Mouse (Mus musculus): ENCODE data around the gene Zfp697. TPM values are rescaled to one million over a fixed set of nuclear protein-coding genes. Genes with fewer than 3 reads are reported as not detected.

Zfp697 gene
- 1 to 10 TPM; 3.8 to 5.9 TPM for total RNA-seq (2021)
- long read RNA-seq, experiment 1, partial matches to known transcripts = 0 of 2 reads
- long read RNA-seq, experiment 1, other reads (novel, unspliced or antisense) = 1 of 2 reads
- long read RNA-seq, experiment 2, partial matches to known transcripts = 0 of 1 reads
- long read RNA-seq, experiment 2, other reads (novel, unspliced or antisense) = 1 of 1 reads

DNA sequence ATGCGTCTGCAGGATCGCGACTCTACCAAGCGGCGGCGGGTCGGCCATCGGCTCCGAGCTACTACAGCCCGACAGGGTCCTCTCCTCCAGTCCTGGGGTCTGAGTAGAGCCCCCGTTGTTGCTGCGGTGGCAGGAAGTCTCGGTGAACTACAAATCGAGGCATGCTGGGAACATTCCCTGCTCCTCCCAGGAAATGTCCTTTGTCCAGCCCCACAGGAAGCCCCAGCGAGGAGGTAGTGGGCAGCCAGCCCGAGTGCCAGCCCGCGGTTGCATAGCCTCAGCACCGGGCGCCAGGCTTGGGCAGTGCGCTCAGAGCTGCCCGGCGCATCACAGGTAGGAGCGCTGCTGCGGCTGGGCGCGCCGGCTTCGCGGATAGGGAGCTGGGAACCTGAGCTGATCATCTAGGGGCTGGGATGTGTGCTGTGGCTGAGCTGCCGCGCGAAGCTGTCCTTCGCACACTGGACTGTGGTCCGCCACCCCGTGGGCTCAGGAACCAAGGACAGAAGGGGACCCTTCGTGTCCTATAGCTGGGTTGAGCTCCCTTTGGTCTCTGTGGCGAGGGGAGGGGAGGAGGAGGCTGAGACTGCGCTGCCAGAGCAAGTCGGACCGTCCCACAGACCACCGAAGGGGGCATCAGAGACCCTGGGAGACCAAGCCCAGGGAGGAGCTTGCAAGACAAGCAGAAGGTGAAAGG is at the start of gene Zfp697:
Gene Zfp697 (plus strand): TSS at position 216 of the 694 bp plus-strand sequence.
- peak; percentile 72 to 74 for DNase-seq (ENCODE audit: low spot score in 2 of 2)

DNA sequence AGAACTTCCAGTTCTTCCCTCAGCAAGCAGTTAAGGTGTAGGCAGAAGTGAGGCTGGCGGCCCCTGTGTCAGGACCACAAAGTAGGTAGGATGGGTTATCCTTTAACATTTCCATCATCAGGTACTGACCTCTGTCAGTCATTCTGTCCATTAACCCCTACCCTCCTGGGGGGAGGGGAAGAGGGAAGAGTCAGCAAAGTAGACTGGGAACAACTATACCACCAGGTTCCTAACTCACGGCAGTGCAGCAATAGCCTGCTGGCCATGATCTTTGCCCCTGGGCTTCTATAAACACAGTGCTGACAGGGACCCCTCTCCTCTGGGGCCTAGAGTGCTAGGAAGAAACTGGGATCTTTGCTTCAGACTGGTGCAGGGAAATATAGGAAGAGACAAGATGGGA is 48.3 kb upstream of the Zfp697 start:
- DNase-seq (ENCODE audit: low spot score in 2 of 2) = no peak

DNA sequence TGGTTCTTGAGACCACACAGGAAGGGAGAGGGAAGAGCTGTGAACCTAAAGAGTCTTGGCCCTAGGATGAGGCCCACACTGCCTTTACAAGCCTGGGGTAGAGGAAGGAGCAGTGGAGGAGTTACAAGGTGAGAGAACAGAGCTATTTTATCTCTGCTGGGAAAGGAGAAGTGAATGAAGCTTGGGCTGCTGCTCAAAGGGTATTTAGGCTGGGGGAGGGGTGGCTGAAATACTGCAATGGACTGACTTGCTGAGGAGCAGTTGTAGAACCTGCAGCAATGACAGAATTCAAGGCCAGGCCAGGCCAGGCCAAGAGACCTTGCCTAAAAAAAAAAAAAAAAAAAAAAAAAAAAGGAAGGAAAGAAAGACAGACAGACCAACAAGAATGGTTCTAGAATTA is 46.9 kb upstream of the Zfp697 start:
- DNase-seq (ENCODE audit: low spot score in 2 of 2) = no peak

DNA sequence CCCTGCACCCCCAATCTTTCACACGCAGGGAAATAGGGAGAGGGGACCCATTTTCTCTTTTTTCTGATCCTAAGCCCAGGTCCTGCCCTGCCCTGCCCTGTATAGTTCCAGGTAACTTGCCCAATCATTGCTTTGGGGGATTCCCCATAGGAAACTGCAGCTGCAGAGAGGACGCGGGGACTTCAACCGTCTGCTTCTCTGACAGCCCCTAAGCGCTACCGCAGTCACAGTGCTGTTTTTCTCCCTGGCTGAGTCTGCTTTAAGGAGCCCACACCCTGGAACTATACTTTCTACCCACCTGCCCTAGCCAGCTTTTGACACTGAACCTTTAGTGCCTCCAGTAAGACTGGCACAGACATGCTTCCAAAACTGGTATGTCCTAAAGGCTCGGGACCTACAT is 46.4 kb upstream of the Zfp697 start:
- DNase-seq (ENCODE audit: low spot score in 2 of 2) = no peak

DNA sequence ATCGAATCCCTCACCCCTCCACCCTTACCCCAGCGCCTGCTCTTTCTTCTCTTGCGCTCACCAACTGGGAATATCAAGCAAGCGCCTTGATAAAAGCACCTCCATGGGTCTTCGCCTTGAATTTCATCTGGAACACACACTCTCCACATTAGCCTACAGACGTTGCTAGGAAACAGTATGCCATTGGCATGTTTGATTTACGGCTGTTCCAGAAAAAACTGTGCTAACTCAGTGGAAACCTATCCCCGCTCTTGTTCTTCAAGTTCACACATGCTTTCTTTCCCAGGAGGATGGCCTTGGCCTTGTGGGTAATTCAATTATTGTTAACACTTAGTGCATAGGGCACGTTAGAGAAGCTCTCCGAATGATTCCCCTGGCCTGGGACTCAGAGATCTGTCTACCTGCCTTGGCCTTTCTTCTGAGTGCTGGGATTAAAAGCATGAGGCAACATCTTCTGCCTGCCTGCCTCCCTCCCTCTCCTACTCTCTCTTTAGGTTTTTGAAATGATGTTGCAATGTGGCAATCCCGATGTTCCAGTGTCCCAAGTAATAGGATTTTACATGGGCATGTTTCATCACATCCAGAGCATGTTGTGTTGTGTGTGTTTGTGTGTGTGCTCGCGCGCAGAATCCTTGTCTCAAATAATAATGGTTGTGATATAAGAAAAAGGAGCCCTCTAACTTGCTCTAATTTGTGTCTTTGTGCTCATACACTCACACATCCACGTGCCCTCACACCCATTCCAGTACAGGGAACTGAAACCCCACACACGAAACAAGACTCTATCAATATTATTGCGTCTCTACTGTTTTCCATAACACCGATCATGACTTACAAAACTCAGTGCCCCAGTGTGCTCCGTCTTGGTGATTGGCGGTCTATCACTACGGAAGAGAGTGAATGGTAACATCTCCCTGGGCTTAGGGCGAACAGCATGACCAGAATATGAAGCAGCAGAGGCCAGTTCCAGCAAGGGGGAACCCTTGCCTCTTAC is 45.3 kb upstream of the Zfp697 start:
- DNase-seq (ENCODE audit: low spot score in 2 of 2) = no peak

DNA sequence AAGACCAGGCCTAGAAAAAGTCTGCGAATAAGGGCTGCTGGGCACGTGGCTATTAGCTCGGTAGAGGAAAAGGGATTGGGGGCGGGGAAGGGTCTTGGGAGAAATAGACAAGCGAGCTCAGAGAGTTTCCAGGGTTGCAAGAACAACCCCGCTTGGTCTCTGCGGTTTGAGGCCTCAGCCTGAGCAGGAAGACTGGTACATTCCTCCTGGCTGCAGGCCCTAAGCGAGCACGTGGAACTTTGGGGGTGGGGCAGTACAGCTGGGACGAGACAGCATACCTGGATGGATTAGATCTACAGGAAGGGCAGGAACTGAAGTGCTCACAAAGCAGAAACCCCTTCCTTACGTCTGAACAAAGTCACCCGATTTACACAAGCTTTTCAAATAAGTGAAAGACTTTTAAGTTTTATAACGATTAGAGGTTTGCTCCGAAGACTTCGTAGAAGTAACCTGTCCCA is 43.6 kb upstream of the Zfp697 start:
- DNase-seq (ENCODE audit: low spot score in 2 of 2) = peak; percentile 23 to 29

DNA sequence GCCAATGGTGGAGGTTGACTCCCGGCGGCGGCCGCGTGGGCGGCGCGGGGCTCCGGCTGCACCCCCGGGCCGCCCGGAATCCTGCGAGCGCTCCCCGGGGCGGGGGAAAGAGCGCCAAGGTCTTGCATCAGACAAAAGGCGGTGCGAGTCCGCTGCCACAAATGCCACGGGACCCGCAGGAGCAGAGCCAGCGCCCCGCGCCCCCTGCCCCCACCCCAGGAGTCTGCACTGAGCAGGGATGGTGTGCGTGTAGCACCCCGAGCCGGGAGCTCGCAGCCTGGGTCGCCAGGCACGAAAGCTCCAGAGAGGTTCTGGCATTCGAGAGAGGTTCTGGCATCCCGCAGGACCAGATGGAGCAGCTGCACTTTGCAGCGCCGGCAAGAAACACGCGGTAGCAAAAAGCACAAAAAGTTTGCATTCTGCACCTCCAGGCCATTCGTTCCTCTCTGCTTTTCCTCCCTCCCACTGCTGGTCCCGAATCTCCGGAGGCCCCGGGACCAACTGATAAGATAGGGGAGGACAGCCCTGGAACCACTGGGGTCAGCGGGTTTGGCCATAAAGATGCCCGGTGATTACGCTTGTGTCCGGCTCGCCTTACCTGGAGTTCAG is 43.1 kb upstream of the Zfp697 start:
- peak; percentile 35 to 55 for DNase-seq (ENCODE audit: low spot score in 2 of 2)

DNA sequence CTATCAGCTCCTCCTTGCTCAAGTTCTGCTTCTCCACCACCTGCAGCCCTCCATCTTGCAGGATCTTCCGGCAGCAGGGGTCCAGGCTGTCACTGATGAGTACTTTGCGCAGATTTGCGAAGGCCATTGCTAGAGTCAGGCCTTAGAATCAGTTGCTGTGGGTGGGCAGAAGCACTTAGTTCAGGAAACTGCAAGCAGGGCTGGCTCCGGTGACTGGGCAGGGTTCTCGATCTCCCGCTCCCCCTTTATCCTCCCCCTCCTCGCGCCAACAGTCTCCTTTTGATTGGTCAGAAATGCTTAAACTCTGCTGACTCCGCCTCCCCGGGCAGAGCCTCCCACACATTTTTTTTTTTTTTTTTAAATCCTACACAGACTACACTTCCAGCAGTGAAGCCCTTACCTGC is 42.6 kb upstream of the Zfp697 start, which contains the start of gene Phgdh:
Gene Phgdh (minus strand): TSS at position 285 of the 404 bp plus-strand sequence.
- DNase-seq (ENCODE audit: low spot score in 2 of 2) = peak; percentile 34 to 35

DNA sequence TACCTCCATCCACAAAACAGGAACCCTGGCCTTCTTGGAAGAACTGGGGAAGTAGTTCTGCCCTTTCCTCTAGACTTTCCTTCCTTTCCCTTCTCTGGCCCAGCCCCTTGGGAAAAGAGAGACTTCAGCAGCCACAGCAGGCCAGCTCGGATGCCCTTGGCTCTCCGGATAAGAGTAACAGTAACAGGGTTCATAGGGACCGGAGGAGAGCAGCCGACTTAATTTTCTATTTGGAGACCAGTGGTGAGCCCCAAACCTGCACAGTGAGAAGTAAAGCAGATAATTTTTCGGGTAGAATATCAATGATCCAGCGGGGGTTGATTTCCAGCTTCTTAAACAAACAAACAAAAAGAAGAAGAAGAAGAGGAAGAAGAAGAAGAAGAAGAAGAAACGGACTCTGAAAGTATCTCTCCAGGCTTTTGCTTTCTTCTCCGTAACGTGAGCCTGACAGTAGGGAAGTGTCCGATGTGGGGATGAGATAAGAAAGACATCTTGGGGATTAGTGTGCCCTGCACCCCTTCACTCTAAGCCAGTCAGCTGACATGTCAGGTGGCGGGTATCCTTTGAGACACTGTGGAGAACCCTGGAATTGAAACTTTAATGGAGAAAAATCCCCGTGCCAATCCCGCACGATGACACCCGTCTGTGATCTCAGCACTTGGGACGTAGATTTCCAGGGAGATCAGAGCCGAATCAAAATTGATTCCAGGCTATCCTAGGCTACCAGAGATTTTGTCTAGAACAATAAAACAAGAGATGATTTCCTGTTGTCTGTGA is 41.3 kb upstream of the Zfp697 start:
- no peak for DNase-seq (ENCODE audit: low spot score in 2 of 2)

DNA sequence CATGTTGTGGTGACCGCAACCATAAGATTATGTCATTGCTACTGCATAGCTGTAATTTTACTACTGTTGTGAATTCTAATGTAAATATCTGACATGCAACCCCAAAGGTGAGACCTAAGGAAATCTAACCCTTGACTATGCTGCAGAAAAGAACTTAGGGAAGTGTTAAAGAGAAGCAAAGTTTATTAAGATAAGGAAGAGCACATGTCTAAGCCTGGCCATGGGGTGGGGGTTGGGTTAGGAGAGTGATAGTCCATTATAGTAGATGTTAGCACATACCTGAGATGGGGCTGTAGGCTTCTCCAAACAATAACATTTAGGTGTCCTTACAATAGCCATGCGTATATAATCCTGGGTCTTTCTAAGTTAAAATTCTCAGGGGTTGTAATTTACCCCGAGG is 39.0 kb upstream of the Zfp697 start:
- DNase-seq (ENCODE audit: low spot score in 2 of 2) = no peak

DNA sequence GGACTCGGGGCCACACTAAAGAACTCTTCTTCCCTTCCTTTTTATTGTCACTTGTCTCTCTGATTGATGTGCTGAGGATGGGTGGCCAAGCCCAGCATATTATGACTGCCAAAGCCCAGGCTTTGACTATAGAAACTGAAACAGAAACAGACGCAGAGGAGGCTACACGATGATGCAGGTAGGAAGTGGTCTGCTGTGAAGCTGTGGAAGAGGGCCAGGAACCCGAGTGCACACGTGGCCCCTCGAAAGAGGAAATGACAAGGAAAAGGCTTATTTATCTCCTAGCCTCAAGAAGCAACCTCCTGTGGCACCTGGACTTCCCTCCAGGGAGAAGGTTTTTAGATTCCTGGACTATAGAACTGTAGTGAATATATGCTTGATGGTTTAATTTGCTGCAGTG is 34.2 kb upstream of the Zfp697 start:
- DNase-seq (ENCODE audit: low spot score in 2 of 2) = no peak

DNA sequence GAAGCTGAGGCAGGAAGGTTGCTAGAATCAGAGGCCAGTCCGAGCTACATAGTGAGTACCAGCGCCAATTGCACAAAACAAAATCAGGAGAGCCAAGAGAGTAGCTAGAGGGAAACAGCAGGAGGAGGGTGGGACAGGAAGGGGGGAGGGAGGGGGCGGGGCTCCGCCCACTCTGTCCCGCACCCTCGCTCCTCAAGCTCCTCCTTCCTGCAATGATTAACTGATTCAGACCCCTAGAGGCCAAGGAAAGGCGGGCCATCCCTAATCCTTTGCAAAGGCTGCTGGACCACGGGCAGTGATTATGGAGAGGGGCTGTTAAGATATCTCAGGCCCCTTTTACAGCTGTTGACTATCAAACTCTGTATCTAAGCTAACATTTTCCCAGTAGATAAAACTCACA is 33.6 kb upstream of the Zfp697 start:
- no peak for DNase-seq (ENCODE audit: low spot score in 2 of 2)

DNA sequence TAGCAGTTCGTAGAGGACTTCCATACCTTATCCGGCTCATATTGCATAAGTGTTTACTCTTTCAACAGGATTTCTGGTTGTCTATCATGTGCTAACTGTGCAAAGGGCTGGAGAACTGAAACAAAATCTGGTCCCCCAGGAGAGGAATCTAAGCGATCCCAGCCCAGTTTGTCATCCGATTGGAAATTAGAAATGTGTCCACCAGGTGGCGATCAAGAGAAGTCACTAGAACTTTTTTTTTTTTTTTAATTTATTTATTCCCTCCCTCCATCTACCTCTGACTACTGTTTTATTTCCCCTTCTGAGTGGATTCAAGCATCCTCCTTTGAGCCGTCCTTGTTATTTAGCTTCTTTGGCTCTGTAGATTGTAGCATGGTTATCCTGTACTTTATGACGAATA is 28.4 kb upstream of the Zfp697 start:
- DNase-seq (ENCODE audit: low spot score in 2 of 2) = peak; percentile 48 to 55

DNA sequence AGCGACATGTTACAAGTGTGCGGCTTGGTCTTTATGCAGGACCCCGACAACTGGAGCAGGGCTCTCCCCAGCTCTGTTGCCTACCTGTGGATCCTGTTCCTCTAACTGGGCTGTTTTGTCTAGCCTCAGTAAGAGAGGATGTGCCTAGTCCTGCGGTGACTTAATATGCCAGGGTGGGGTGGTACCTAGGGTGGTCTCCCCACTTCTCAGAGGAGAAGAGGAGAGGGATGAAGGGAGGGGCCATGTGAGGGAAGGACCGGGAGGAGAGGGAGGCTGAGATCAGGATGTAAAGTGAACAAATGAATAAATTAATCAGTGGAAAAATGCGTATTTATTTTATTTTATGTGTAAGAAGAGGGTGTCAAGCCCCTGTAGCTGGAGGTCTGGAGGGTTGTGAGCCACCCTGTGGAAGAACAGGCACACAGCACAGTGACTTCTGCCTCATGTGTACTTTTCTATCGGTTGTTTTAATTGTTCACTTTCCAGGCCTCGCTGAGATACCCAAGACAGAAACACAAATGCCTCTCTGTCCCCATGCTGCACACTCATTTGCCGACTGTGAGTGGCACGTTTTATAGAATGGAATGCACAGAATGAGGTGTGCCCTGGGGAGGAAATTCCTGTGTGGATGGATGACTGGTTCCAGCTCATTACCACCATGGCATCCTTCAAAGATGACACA is 26.8 kb upstream of the Zfp697 start:
- DNase-seq (ENCODE audit: low spot score in 2 of 2) = no peak

DNA sequence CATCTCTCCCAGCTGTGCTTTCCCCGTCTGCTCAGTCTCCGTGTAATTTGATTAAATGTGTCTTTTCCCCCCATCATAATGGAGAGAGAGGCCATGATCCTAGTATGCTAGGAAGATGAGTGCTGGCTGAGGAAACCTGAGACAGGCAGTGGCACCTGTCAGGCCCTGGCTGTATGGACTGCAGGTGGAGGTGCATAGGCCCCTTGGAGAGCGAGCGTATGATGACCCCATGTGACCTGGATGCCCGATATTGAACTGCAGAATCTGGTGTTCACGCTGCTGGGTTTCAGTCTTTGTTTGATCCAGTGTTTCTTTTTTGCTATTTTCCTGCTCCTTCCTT is 26.3 kb upstream of the Zfp697 start:
- no peak for DNase-seq (ENCODE audit: low spot score in 2 of 2)

DNA sequence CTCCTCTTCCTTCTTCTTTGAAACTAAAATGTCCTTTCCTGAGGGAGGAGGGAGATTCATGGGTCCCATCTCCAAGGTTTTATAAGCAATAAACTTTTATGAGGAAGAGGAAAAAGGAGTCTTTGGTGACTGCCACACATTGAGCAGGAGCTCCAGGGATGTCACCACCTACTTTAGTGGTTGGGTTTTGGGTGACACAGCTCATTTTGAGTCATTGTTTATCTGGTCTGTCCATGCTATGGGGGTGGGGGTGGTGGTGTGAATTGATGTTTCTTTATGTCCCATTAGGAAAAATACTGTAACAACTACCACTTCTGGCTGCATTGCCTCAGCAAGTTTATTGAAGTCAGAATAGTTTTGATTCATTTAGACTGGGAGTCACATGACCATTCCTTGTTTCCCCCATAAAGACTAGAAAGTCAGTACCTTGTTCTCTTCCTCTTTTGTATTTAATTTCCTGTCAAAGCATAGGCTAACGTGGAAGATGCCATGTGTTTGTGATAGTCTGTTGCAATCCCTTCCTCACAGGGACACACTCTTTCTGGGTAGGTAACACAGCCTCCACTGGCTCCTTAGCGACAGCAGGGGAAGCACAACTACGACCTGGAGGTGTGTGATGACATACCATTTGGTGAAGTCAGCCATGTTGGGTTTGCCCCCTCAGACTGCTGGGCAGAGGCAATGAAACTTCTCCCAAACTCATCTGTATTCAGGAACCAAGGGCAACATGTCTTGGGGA is 25.5 kb upstream of the Zfp697 start:
- no peak for DNase-seq (ENCODE audit: low spot score in 2 of 2)

DNA sequence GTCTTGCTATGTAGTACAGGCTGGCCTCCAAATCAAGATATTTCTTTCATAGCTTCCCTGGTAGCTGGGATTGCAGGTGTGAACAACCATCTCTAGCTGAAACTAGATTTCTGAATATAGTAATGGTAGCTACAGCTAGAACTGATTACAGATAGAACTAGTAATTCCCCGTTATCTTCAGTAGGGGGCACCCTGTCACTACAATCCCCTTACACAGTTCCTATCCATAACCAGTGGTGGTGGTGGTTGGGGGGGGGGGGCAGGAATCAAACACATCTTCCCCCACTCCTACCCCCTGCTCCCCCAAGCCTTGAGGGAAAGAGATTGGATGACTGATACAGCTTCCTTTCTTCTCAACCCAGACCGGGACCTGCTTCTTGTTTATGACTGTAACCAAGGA is 19.5 kb upstream of the Zfp697 start:
- no peak for DNase-seq (ENCODE audit: low spot score in 2 of 2)

DNA sequence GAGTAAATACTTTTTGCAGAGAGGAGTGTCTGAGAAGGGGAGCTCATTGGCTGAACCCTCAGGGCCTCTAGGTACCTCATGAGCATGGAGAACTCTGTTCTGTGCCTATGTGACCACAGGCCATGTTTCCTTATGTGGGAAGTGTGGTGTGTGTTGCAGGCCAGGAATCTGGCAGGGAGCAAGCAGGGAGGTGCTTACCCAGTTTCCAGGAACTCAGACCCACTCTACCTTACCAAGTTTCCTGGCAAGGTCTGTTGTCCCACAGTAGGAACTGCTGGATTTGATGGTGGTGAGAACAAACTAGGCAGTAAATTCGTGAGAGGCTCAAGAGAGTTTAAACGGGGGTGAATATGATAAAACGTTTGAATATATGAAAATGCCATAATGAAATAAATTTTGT is 16.2 kb upstream of the Zfp697 start:
- no peak for DNase-seq (ENCODE audit: low spot score in 2 of 2)

DNA sequence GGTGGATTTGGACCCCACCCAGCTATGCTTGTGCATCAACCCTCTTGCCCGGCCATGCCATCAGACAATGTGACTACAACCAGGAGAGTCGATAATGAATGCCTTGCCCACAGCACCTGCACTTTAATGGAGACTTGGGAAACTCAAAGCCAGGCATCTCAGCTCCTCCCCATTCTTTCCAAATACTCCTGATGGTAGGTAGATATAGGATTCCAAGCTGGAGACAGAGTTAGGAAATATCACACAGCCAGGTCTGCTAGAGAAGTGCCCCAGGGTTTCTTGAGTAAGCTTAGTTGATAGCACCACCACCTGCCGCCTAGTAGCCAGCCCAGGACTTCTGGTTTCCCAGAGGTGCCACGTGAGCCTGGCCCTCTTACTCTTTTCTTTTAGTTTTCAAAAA is 15.4 kb upstream of the Zfp697 start:
- no peak for DNase-seq (ENCODE audit: low spot score in 2 of 2)
